Mouse (Mus musculus): ENCODE data around the gene Cox20.

- no peak for TF ChIP-seq CTCF (IDR thresholded peaks at IDR 0.05; ENCODE audit: control insufficient read depth, insufficient read depth, insufficient replicate concordance, low read depth, low read length)
- no peak for TF ChIP-seq POLR2A (IDR thresholded peaks at IDR 0.05; ENCODE audit: control insufficient read depth, low read depth, low read length)
These were observed 19.4 kb downstream of the Cox20 start for GRCm38 (mm10) chr1:178338318-178338641.
